Mouse (Mus musculus): ENCODE data around the gene Arhgap25.

GRCm38 (mm10) chr6:87553724-87554123 is 20.7 kb upstream of the Arhgap25 start:
- no peak for TF ChIP-seq POLR2A (IDR thresholded peaks at IDR 0.05; ENCODE audit: low read depth, low read length)
- TF ChIP-seq CTCF (IDR thresholded peaks at IDR 0.05; ENCODE audit: extremely low read depth, insufficient read length, insufficient replicate concordance, low read depth, low read length), result no peak
